Mouse (Mus musculus) C2C12 (cell line): ENCODE measurements around the gene Cbll1.

Experiments used
- CTCF ChIP-seq: IDR thresholded peaks from one replicate; pipeline ENCODE4 v1.5.1; 2011; ENCODE audit not compliant: control insufficient read depth, insufficient read depth, insufficient read length
- MAX ChIP-seq: IDR thresholded peaks from one replicate; pipeline ENCODE4 v1.6.1; 2011; ENCODE audit warnings: mild to moderate bottlenecking, control low read depth
- MYOG ChIP-seq: IDR thresholded peaks from one replicate; pipeline ENCODE4 v1.6.1; 2011; ENCODE audit not compliant: control insufficient read depth, insufficient read length; ENCODE audit errors: extremely low read depth
- USF1 ChIP-seq: IDR thresholded peaks from one replicate; pipeline ENCODE4 v1.6.1; 2011; ENCODE audit warnings: low read depth, mild to moderate bottlenecking, control low read depth, moderate library complexity

DNA sequence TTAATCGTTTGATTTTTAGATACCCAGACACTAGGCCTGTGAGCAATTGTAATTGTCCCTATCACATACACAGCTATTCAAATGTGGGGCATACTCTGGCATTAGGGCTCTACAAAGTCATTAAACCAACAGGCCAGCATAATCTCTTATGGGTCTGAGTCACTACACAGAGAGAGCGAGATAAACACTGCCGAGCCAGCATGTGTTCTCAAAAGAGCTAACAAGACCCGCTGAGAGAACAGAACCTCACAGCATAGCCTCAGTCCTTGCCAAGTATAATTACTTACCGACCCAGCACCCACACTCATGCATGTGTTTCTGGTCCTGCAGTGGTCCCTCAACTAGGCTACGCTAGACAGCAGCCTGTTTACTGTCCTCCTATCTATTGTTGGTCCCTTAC is 28.0 kb upstream of the Cbll1 start:
- TF ChIP-seq CTCF (no peak), USF1 (no peak), MAX (no peak), MYOG (no peak)
